Comparison of ENCODE assay signal across 20 mouse cellular contexts in genomic region chr1:136361373-136361772, GRCm38 (mm10). TPM values are rescaled to one million over a fixed set of nuclear protein-coding genes. Genes with fewer than 3 reads are reported as not detected.
A peak's percentile ranks its signal among the peaks of the same experiment; 100 is the strongest.
DNase-seq lines count a peak whose midpoint lies in the region; ATAC-seq and TF ChIP-seq lines count a peak whose summit lies in the region.
"Had no signal": no experiment of that assay in that cellular context is flagged by ENCODE, and none has a peak within 500 bp of the region (broad histone marks: within the 10 kb centered on the region; RNA-seq: fewer than 3 reads in every experiment).

No protein-coding gene starts in this region.

- WGBS in embryonic facial prominence, embryonic 15.5 days = 79% methylated on average over 2 of the region's 2 CpGs
- 74% methylated on average over 2 of the region's 2 CpGs for WGBS in embryonic facial prominence, embryonic 10.5 days
- 33% methylated on average over 2 of the region's 2 CpGs for WGBS in kidney, adult 2 months
- WGBS in lung, postnatal 0 days = 41% methylated on average over 2 of the region's 2 CpGs
- WGBS in stomach, postnatal 0 days = 34% methylated on average over 2 of the region's 2 CpGs

- no peak overlapping the region for H3K4me2 ChIP-seq in embryonic facial prominence, embryonic 15.5 days (replicated peaks)
- H3K4me2 ChIP-seq in lung, postnatal 0 days (replicated peaks; ENCODE audit: low read depth, low read length) = no peak overlapping the region
- no peak overlapping the region for H3K4me2 ChIP-seq in stomach, postnatal 0 days (replicated peaks; ENCODE audit: low read depth)
- H3K4me2 ChIP-seq: heart, embryonic 12.5 days; midbrain, embryonic 12.5 days had no signal

- H3K4me1 ChIP-seq in embryonic facial prominence, embryonic 15.5 days = peaks cover 8% of the 10 kb centered on the region; the same call in 1 of the 2 replicates
- peaks cover 23% of the 10 kb centered on the region for H3K4me1 ChIP-seq in embryonic facial prominence, embryonic 10.5 days
- H3K4me1 ChIP-seq in kidney, adult 2 months (ENCODE audit: control insufficient read depth, insufficient read depth, low read length) = peaks cover 10% of the 10 kb centered on the region; the same call in 1 of the 2 replicates
- peaks cover 11% of the 10 kb centered on the region; the same call in 1 of the 2 replicates for H3K4me1 ChIP-seq in lung, postnatal 0 days (ENCODE audit: insufficient read depth, low read depth, low read length)
- no peaks in the 10 kb centered on the region for H3K4me1 ChIP-seq in stomach, postnatal 0 days (replicated peaks; ENCODE audit: control insufficient read depth, insufficient read depth)

- TF ChIP-seq EP300 in lung, postnatal 0 days (IDR thresholded peaks at IDR 0.05) = no peak
- TF ChIP-seq EP300 in stomach, postnatal 0 days (optimal IDR thresholded peaks at IDR 0.05) = no peak

- no peak for TF ChIP-seq POLR2A in kidney, adult 2 months (IDR thresholded peaks at IDR 0.05; ENCODE audit: low read depth, low read length)

- DNase-seq in embryonic facial prominence, embryonic 10.5 days (ENCODE audit: low spot score) = no peak
- peak; percentile 84 for DNase-seq in kidney, adult 2 months
- no peak for DNase-seq in kidney, postnatal 10 days
- peak; percentile 47 for DNase-seq in lung, postnatal 0 days (ENCODE audit: low spot score)
- DNase-seq in lung, postnatal 10 days = no peak
- DNase-seq in stomach, postnatal 0 days (ENCODE audit: low spot score) = no peak
- DNase-seq in urinary bladder, adult 2 months (ENCODE audit: low spot score) = no peak
- DNase-seq: adrenal gland, postnatal 36 days; cerebellum, postnatal 14 days; heart, postnatal 4 days; layer of hippocampus, postnatal 36 days; lung, adult 2 months; spleen, adult 18-20 months; thymus, postnatal 14 days had no signal

- no peak overlapping the region for H3K4me3 ChIP-seq in embryonic facial prominence, embryonic 15.5 days (replicated peaks)
- no peak overlapping the region for H3K4me3 ChIP-seq in embryonic facial prominence, embryonic 10.5 days
- H3K4me3 ChIP-seq in kidney, adult 2 months (ENCODE audit: insufficient read depth, low read depth, low read length) = no peak overlapping the region
- no peak overlapping the region for H3K4me3 ChIP-seq in lung, postnatal 0 days (ENCODE audit: low read depth, low read length)
- no peak overlapping the region for H3K4me3 ChIP-seq in stomach, postnatal 0 days (ENCODE audit: low read depth, low read length)
- H3K4me3 ChIP-seq: heart, embryonic 12.5 days; midbrain, embryonic 12.5 days; myocyte had no signal

- H3K9ac ChIP-seq in embryonic facial prominence, embryonic 15.5 days = no peak overlapping the region
- no peak overlapping the region for H3K9ac ChIP-seq in lung, postnatal 0 days (replicated peaks; ENCODE audit: low read depth)
- no peak overlapping the region for H3K9ac ChIP-seq in stomach, postnatal 0 days (ENCODE audit: low read length)
- H3K9ac ChIP-seq: heart, embryonic 12.5 days; midbrain, embryonic 12.5 days had no signal

- no peak for ATAC-seq in embryonic facial prominence, embryonic 15.5 days (ENCODE audit: insufficient number of reproducible peaks, low FRiP score, low TSS enrichment, low read depth)
- ATAC-seq in lung, postnatal 0 days = peak; percentile 53
- peak; percentile 51; the same call in 1 of the 2 replicates for ATAC-seq in stomach, postnatal 0 days (ENCODE audit: low FRiP score, low TSS enrichment)

- no peaks in the 10 kb centered on the region for H3K36me3 ChIP-seq in embryonic facial prominence, embryonic 15.5 days
- H3K36me3 ChIP-seq in embryonic facial prominence, embryonic 10.5 days (replicated peaks) = no peaks in the 10 kb centered on the region
- no peaks in the 10 kb centered on the region for H3K36me3 ChIP-seq in kidney, adult 2 months (ENCODE audit: control insufficient read depth, insufficient read depth, low read length)
- H3K36me3 ChIP-seq in lung, postnatal 0 days (ENCODE audit: insufficient read depth, low read length) = no peaks in the 10 kb centered on the region
- no peaks in the 10 kb centered on the region for H3K36me3 ChIP-seq in stomach, postnatal 0 days (ENCODE audit: control insufficient read depth, insufficient read depth, low read length)
- H3K36me3 ChIP-seq: heart, embryonic 12.5 days; midbrain, embryonic 12.5 days had no signal

- H3K27me3 ChIP-seq in embryonic facial prominence, embryonic 15.5 days = no peaks in the 10 kb centered on the region
- H3K27me3 ChIP-seq in embryonic facial prominence, embryonic 10.5 days (replicated peaks; ENCODE audit: low read depth, poor library complexity, severe bottlenecking) = no peaks in the 10 kb centered on the region
- H3K27me3 ChIP-seq in kidney, adult 2 months (replicated peaks; ENCODE audit: control insufficient read depth, insufficient read depth, low read length) = no peaks in the 10 kb centered on the region
- no peaks in the 10 kb centered on the region for H3K27me3 ChIP-seq in lung, postnatal 0 days (replicated peaks; ENCODE audit: insufficient read depth, low read length)
- no peaks in the 10 kb centered on the region for H3K27me3 ChIP-seq in stomach, postnatal 0 days (ENCODE audit: control insufficient read depth, insufficient read depth, low read length)
- H3K27me3 ChIP-seq: CH12.LX had no signal

- no peak for TF ChIP-seq CTCF in kidney, adult 2 months (conservative IDR thresholded peaks at IDR 0.05; ENCODE audit: insufficient read depth, insufficient read length, low read depth, low read length)
- TF ChIP-seq CTCF in lung, postnatal 0 days (IDR thresholded peaks at IDR 0.05) = no peak
- no peak for TF ChIP-seq CTCF in stomach, postnatal 0 days (IDR thresholded peaks at IDR 0.05; ENCODE audit: low read depth)

- no peaks in the 10 kb centered on the region for H3K9me3 ChIP-seq in embryonic facial prominence, embryonic 15.5 days (replicated peaks)
- no peaks in the 10 kb centered on the region for H3K9me3 ChIP-seq in embryonic facial prominence, embryonic 10.5 days
- H3K9me3 ChIP-seq in lung, postnatal 0 days (ENCODE audit: low read length) = no peaks in the 10 kb centered on the region
- no peaks in the 10 kb centered on the region for H3K9me3 ChIP-seq in stomach, postnatal 0 days (ENCODE audit: control insufficient read depth, low read length)
- H3K9me3 ChIP-seq: heart, embryonic 12.5 days; midbrain, embryonic 12.5 days had no signal

- H3K27ac ChIP-seq in embryonic facial prominence, embryonic 15.5 days (replicated peaks) = peak overlapping the region; percentile 29; the same call in 1 of the 2 replicates
- no peak overlapping the region for H3K27ac ChIP-seq in embryonic facial prominence, embryonic 10.5 days (replicated peaks)
- H3K27ac ChIP-seq in kidney, adult 2 months (ENCODE audit: insufficient read depth, low read depth, low read length) = peak overlapping the region; percentile 8; the same call in 1 of the 2 replicates
- no peak overlapping the region for H3K27ac ChIP-seq in lung, postnatal 0 days (ENCODE audit: low read length)
- 0 out of 2 replicates have a peak overlapping the region, but pooled peaks have one; percentile 40 for H3K27ac ChIP-seq in stomach, postnatal 0 days (replicated peaks)
- H3K27ac ChIP-seq: kidney, postnatal 0 days had no signal

RNA-seq across cellular contexts. Expression of gene Camsap2, which starts 15.5 kb away (rescaled TPM):
- 11.2 and 12.4 TPM in 2 replicates for polyA plus RNA-seq in embryonic facial prominence, embryonic 15.5 days (2015; fragmentation: Nextera tagmentation; extraction: Ambion mirVana)
- 11.4 and 12.4 TPM in 2 replicates for polyA plus RNA-seq in embryonic facial prominence, embryonic 10.5 days (2016; fragmentation: Nextera tagmentation; extraction: Ambion mirVana)
- 6.9 and 8.6 TPM in 2 replicates for polyA plus RNA-seq in kidney, adult 2 months (2012; rRNA removed)
- 7.7 and 9.3 TPM in 2 replicates for polyA plus RNA-seq in lung, postnatal 0 days (2015; fragmentation: Nextera tagmentation; extraction: Ambion mirVana)
- 8.9 and 9.5 TPM in 2 replicates for polyA plus RNA-seq in stomach, postnatal 0 days (2015; fragmentation: Nextera tagmentation; extraction: Ambion mirVana)
- polyA plus RNA-seq in urinary bladder, adult 2 months (2012; rRNA removed) = 18.6 and 23.7 TPM in 2 replicates

RNA-seq across cellular contexts. Expression of gene Ddx59, which starts 53.7 kb away (rescaled TPM):
- 19.7 and 20.3 TPM in 2 replicates for polyA plus RNA-seq in embryonic facial prominence, embryonic 15.5 days (2015; fragmentation: Nextera tagmentation; extraction: Ambion mirVana)
- 16.9 and 17.8 TPM in 2 replicates for polyA plus RNA-seq in embryonic facial prominence, embryonic 10.5 days (2016; fragmentation: Nextera tagmentation; extraction: Ambion mirVana)
- 4.3 and 4.9 TPM in 2 replicates for polyA plus RNA-seq in kidney, adult 2 months (2012; rRNA removed)
- 8.0 and 8.5 TPM in 2 replicates for polyA plus RNA-seq in lung, postnatal 0 days (2015; fragmentation: Nextera tagmentation; extraction: Ambion mirVana)
- polyA plus RNA-seq in stomach, postnatal 0 days (2015; fragmentation: Nextera tagmentation; extraction: Ambion mirVana) = 7.7 and 9.0 TPM in 2 replicates
- 8.2 and 9.6 TPM in 2 replicates for polyA plus RNA-seq in urinary bladder, adult 2 months (2012; rRNA removed)

Comparison
In these comparisons a context has a peak if more than half of its experiments do, and no peak if none do; other contexts are left out.
1. H3K27ac ChIP-seq: peak in embryonic facial prominence, embryonic 15.5 days (single experiment), kidney, adult 2 months (single experiment) and stomach, postnatal 0 days (single experiment); none in embryonic facial prominence, embryonic 10.5 days (single experiment) and lung, postnatal 0 days (single experiment).
2. DNase-seq: peak in kidney, adult 2 months (single experiment) and lung, postnatal 0 days (single experiment); none in embryonic facial prominence, embryonic 10.5 days (single experiment), kidney, postnatal 10 days (single experiment), lung, postnatal 10 days (single experiment), stomach, postnatal 0 days (single experiment) and urinary bladder, adult 2 months (single experiment).